Mouse (Mus musculus) neutrophil, adult 83 days (primary cell): ENCODE data around the gene Wdr5. TPM values are rescaled to one million over a fixed set of nuclear protein-coding genes. Genes with fewer than 3 reads are reported as not detected.

ENCODE experiments used
- total RNA-seq, 2 experiments: library from RNA; stranded (reverse); gene quantifications; one replicate each; pipeline ENCODE4 v1.2.4; 2023

Gene Wdr5
- total RNA-seq = 10 to 100 TPM; 44.5 to 51.2 TPM

GRCm38 (mm10) chr2:27514639-27515328, at the start of gene Wdr5:
Wdr5 (plus strand) TSS chr2:27515157.

GRCm38 (mm10) chr2:27507562-27507961, 7.4 kb upstream of the Wdr5 start, which contains the start of gene Brd3:
Brd3 (minus strand) TSS chr2:27507662.

Other genes starting within 250 kb of the Wdr5 start
- 1 to 10 TPM; 7.6 to 9.0 TPM for gene Vav2, start 88.1 kb upstream of the Wdr5 start, total RNA-seq
- gene Brd3os, start 72.8 kb upstream of the Wdr5 start, total RNA-seq = under 1 TPM in 1 of 2 experiments, not detected in 1; 0.29 TPM
- 10 to 100 TPM; 84.7 to 90.0 TPM for gene Brd3, start 7.5 kb upstream of the Wdr5 start, total RNA-seq
- gene Rxra, start 161.3 kb downstream of the Wdr5 start, total RNA-seq = 10 to 100 TPM; 30.6 to 39.0 TPM